Mouse (Mus musculus) cortical plate, adult 2 months (tissue): ENCODE data around the gene Ank3.

Experiments used
- CTCF ChIP-seq: fragments of 200-500 bp; IDR thresholded peaks from 2 replicates; pipeline ENCODE4 v1.5.1; 2011; ENCODE audit warnings: mild to moderate bottlenecking, control low read depth, low read length; ENCODE audit not compliant: insufficient read depth; ENCODE audit errors: extremely low read depth
- POLR2A ChIP-seq: fragments of 200-500 bp; IDR thresholded peaks from 2 replicates; pipeline ENCODE4 v1.6.1; 2011; ENCODE audit warnings: mild to moderate bottlenecking, low read length, control low read depth; ENCODE audit not compliant: insufficient read depth; ENCODE audit errors: extremely low read depth

DNA sequence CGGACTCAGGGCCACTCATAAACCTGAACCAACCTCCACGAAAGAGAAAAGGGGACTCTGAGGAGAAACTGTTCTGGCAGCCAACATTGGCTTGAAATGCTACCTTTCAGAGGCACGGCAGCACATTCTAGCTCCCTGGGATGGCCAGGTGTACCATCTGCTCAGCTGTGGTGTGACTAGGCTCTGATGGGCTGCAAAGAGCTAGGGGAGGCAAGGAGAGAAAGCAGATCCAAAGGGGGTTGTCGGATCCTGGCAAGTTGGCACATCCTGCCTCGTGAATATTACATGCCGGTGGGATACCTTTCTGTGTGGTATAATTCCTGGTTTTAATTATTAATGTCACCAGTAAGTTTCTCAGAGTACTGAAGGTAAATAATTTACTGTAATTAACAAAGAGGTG lies 548.5 kb downstream of the Ank3 start:
- TF ChIP-seq POLR2A (no peak), CTCF (no peak)
